Mouse (Mus musculus) brain, embryonic 14.5 days (tissue): Measurements from ENCODE around the gene Ldah.

Experiments
- CTCF ChIP-seq: fragments of 200-500 bp; IDR thresholded peaks from 2 replicates; pipeline ENCODE4 v1.5.1; 2012; ENCODE audit warnings: inconsistent platforms, mild to moderate bottlenecking, moderate library complexity, borderline replicate concordance; ENCODE audit not compliant: insufficient read depth, insufficient read length; ENCODE audit errors: extremely low read depth
- POLR2A ChIP-seq: fragments of 200-500 bp; IDR thresholded peaks from 2 replicates; pipeline ENCODE4 v1.6.1; 2012; ENCODE audit warnings: mild to moderate bottlenecking, inconsistent platforms, borderline replicate concordance; ENCODE audit not compliant: poor library complexity, insufficient read depth, insufficient read length, severe bottlenecking; ENCODE audit errors: extremely low read depth

DNA sequence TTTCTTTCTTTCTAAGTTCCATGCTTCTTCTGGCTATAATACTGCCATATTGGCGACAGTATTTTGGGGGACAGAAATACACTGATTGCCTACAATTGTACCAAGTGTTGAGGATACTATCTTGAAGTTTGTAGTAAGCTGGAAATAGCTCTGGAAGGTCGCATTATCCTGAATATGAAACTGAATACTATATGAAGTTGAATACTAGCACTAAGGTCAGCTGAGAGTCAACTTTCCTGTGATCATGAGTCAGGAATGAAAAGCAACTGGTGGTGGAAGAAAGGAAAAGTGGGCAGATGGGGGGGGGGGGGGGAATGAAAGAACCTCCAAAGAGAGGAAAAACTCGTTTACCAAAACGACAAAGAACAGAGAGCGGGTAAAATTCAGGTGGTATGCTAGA, 329 bp upstream of the Ldah start:
- no peak for TF ChIP-seq CTCF
- no peak for TF ChIP-seq POLR2A
